Mouse (Mus musculus): ENCODE results near the gene Auh.

DNA sequence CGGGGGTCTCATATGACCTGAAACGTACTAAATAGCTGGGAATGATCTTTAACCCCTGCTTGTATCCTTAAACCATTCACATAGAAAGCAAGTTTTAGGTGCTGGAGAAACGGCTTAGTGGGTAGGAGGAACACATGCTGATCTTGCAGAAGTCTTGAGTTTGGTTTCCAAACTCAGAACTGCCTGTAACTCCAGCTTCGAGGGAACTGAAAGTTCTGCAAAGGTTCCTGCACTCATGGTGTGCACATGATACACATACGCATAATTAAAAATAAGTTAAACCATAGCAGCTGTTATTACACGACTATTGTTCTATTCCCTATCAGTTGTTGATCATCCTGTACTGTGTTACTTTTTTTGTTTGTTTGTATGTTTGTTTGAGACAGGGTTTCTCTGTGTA lies 32.9 kb upstream of the Auh start:
- no peak for TF ChIP-seq ZKSCAN1 (IDR thresholded peaks at IDR 0.05; ENCODE audit: borderline replicate concordance, low read depth, low read length)
- TF ChIP-seq EP300 (IDR thresholded peaks at IDR 0.05; ENCODE audit: low read length), result no peak
